Mouse (Mus musculus) E14TG2a.4 (cell line): ENCODE measurements around the gene Cpm.

Experiments used
- CTCF ChIP-seq: conservative IDR thresholded peaks from 2 replicates; pipeline ENCODE4 v1.5.1; 2014; ENCODE audit warnings: low read length
- POU5F1 ChIP-seq: IDR thresholded peaks from 2 replicates; pipeline ENCODE4 v1.6.1; 2014; ENCODE audit warnings: low read length, borderline replicate concordance

GRCm38 (mm10) chr10:117665376-117666275, 36.3 kb downstream of the Cpm start:
- no peak for TF ChIP-seq CTCF
- no peak for TF ChIP-seq POU5F1
